Mouse (Mus musculus) liver, postnatal 0 days (tissue): ENCODE results near the gene Zwilch.

Experiments
- CTCF ChIP-seq: sonication (generic); IDR thresholded peaks from 2 replicates; pipeline ENCODE4 v1.5.1; 2016; ENCODE audit warnings: antibody characterized with exemption, low read depth
- EP300 ChIP-seq: IDR thresholded peaks from 2 replicates; pipeline ENCODE4 v1.6.1; 2016; ENCODE audit warnings: antibody characterized with exemption, low read depth, mild to moderate bottlenecking

DNA sequence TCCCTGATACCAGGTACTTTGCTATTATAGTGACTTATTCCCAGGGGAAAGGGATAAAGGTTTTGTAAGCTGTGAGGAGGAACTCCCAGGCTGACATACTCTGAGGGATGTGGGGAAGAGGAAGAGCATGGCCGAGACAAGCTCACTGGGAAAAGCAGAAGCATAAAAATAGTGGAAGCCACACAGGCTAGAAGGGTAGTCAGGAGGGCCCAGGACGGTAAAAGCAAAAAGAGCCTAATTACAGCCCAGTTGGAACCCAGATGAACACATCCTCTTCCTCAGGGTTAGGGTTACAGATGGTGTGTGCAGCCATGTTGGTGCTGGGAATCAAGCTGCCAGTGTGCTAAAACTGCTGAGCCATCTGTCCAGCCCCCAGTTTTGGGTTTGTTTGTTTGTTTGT, 49.2 kb upstream of the Zwilch start:
- TF ChIP-seq EP300 = no peak
- TF ChIP-seq CTCF = no peak
